Mouse (Mus musculus) ES-E14 (cell line): ENCODE measurements around the gene Tulp1.

ENCODE experiments used
- CHD2 ChIP-seq: IDR thresholded peaks from 2 replicates; pipeline ENCODE4 v1.6.1; 2014; ENCODE audit warnings: mild to moderate bottlenecking, low read depth, low read length, inconsistent platforms
- MAFK ChIP-seq: IDR thresholded peaks from 2 replicates; pipeline ENCODE4 v1.6.1; 2014; ENCODE audit warnings: mild to moderate bottlenecking, low read depth, low read length, inconsistent platforms; ENCODE audit not compliant: insufficient read depth
- ZC3H11A ChIP-seq: IDR thresholded peaks from 2 replicates; pipeline ENCODE4 v1.6.1; 2012; ENCODE audit warnings: low read depth, mild to moderate bottlenecking, inconsistent platforms, low read length, borderline replicate concordance

- no peak for TF ChIP-seq MAFK
- TF ChIP-seq ZC3H11A: peak; percentile 19; the same call in 1 of the 2 replicates
- no peak for TF ChIP-seq CHD2
Measured at GRCm38 (mm10) chr17:28386150-28386905, 21.3 kb upstream of the Tulp1 start.
